Mouse (Mus musculus): ENCODE measurements at regions not wholly inside any gene's neighbourhood (a gene's known extent, or its start where the extent isn't known, plus 50 kb on each side); places are given as distances from the start of the nearest gene placed in this dataset.
A peak's percentile ranks its signal among the peaks of the same experiment; 100 is the strongest.

GRCm38 (mm10) chr7:94504748-94505147 lies 1425.1 kb downstream of the Fam181b start:
- Histone ChIP-seq H3K4me1 (no peaks in the 10 kb centered on the region), H3K9me3 (no peaks in the 10 kb centered on the region), H3K4me2 (replicated peaks) (no peak overlapping the region), H3K27ac (replicated peaks) (no peak overlapping the region), H3K27me3 (no peaks in the 10 kb centered on the region), H3K4me3 (no peak overlapping the region), H3K9ac (replicated peaks) (no peak overlapping the region), H3K36me3 (no peaks in the 10 kb centered on the region)
- 24% methylated on average over 1 of the region's 1 CpGs for WGBS
- no peak for ATAC-seq (replicated peaks)

GRCm38 (mm10) chr7:94517002-94517401 lies 1437.3 kb downstream of the Fam181b start:
- WGBS: 95% methylated on average over 1 of the region's 1 CpGs
- no peak overlapping the region for H3K4me2 ChIP-seq (replicated peaks)
- no peak for ATAC-seq (replicated peaks)
- no peaks in the 10 kb centered on the region for H3K4me1 ChIP-seq
- no peak overlapping the region for H3K27ac ChIP-seq (replicated peaks)
- H3K36me3 ChIP-seq: no peaks in the 10 kb centered on the region
- H3K27me3 ChIP-seq: no peaks in the 10 kb centered on the region
- no peak overlapping the region for H3K4me3 ChIP-seq
- H3K9me3 ChIP-seq: no peaks in the 10 kb centered on the region
- no peak overlapping the region for H3K9ac ChIP-seq (replicated peaks)

- no peak overlapping the region for H3K27ac ChIP-seq (replicated peaks)
- H3K27me3 ChIP-seq: no peaks in the 10 kb centered on the region
- ATAC-seq (replicated peaks): no peak
- no peaks in the 10 kb centered on the region for H3K4me1 ChIP-seq
- no peak overlapping the region for H3K4me2 ChIP-seq (replicated peaks)
- no peak overlapping the region for H3K4me3 ChIP-seq
- no peak overlapping the region for H3K9ac ChIP-seq (replicated peaks)
- WGBS: 72% methylated on average over 1 of the region's 1 CpGs
- no peaks in the 10 kb centered on the region for H3K36me3 ChIP-seq
- no peaks in the 10 kb centered on the region for H3K9me3 ChIP-seq
Measured at GRCm38 (mm10) chr7:94532520-94532919, 1452.9 kb downstream of the Fam181b start.

- H3K4me1 ChIP-seq: no peaks in the 10 kb centered on the region
- H3K9me3 ChIP-seq: no peaks in the 10 kb centered on the region
- 22% methylated on average over 1 of the region's 1 CpGs for WGBS
Measured at GRCm38 (mm10) chr7:94548332-94548731, 1468.7 kb downstream of the Fam181b start.

GRCm38 (mm10) chr7:94581475-94581874 lies 1501.8 kb downstream of the Fam181b start:
- no peaks in the 10 kb centered on the region for H3K36me3 ChIP-seq
- H3K9ac ChIP-seq (replicated peaks): no peak overlapping the region
- H3K27ac ChIP-seq (replicated peaks): no peak overlapping the region
- no peak for ATAC-seq (replicated peaks)
- no peaks in the 10 kb centered on the region for H3K4me1 ChIP-seq
- 38% methylated on average over 3 of the region's 3 CpGs for WGBS
- no peak overlapping the region for H3K4me3 ChIP-seq
- H3K4me2 ChIP-seq (replicated peaks): no peak overlapping the region
- H3K9me3 ChIP-seq: no peaks in the 10 kb centered on the region
- H3K27me3 ChIP-seq: no peaks in the 10 kb centered on the region

More at GRCm38 (mm10) chr7:94548332-94548731, 1468.7 kb downstream of the Fam181b start:
- Histone ChIP-seq H3K9ac (replicated peaks) (no peak overlapping the region), H3K27ac (replicated peaks) (no peak overlapping the region), H3K27me3 (no peaks in the 10 kb centered on the region), H3K4me2 (replicated peaks) (no peak overlapping the region), H3K36me3 (no peaks in the 10 kb centered on the region), H3K4me3 (no peak overlapping the region)
- ATAC-seq (replicated peaks): no peak

- H3K27me3 ChIP-seq: no peaks in the 10 kb centered on the region
- H3K4me3 ChIP-seq: no peak overlapping the region
- H3K9ac ChIP-seq (replicated peaks): no peak overlapping the region
- H3K4me2 ChIP-seq (replicated peaks): no peak overlapping the region
- no peaks in the 10 kb centered on the region for H3K4me1 ChIP-seq
- H3K9me3 ChIP-seq: no peaks in the 10 kb centered on the region
- no peak overlapping the region for H3K27ac ChIP-seq (replicated peaks)
- H3K36me3 ChIP-seq: no peaks in the 10 kb centered on the region
- ATAC-seq (replicated peaks): no peak
Measured at GRCm38 (mm10) chr7:94587791-94588190, 1508.1 kb downstream of the Fam181b start.

- H3K9ac ChIP-seq (replicated peaks): no peak overlapping the region
- no peak overlapping the region for H3K4me2 ChIP-seq (replicated peaks)
- ATAC-seq (replicated peaks): peak; percentile 43
- no peaks in the 10 kb centered on the region for H3K4me1 ChIP-seq
- no peak overlapping the region for H3K27ac ChIP-seq (replicated peaks)
- WGBS: 9% methylated on average over 1 of the region's 1 CpGs
- no peaks in the 10 kb centered on the region for H3K36me3 ChIP-seq
- no peaks in the 10 kb centered on the region for H3K27me3 ChIP-seq
- no peak overlapping the region for H3K4me3 ChIP-seq
- H3K9me3 ChIP-seq: no peaks in the 10 kb centered on the region
Measured at GRCm38 (mm10) chr7:94594643-94595042, 1515.0 kb downstream of the Fam181b start.

GRCm38 (mm10) chr7:94618965-94619364 lies 1539.3 kb downstream of the Fam181b start:
- H3K4me1 ChIP-seq: 0 out of 2 replicates have a peak, but pooled peaks cover 3% of the 10 kb centered on the region
- H3K9me3 ChIP-seq: no peaks in the 10 kb centered on the region
- H3K4me3 ChIP-seq: no peak overlapping the region
- 24% methylated on average over 5 of the region's 5 CpGs for WGBS
- H3K9ac ChIP-seq (replicated peaks): no peak overlapping the region
- no peak for ATAC-seq (replicated peaks)
- H3K36me3 ChIP-seq: no peaks in the 10 kb centered on the region
- H3K4me2 ChIP-seq (replicated peaks): no peak overlapping the region
- no peak overlapping the region for H3K27ac ChIP-seq (replicated peaks)
- H3K27me3 ChIP-seq: no peaks in the 10 kb centered on the region

GRCm38 (mm10) chr7:94624546-94624945 lies 1544.9 kb downstream of the Fam181b start:
- H3K27ac ChIP-seq (replicated peaks): no peak overlapping the region
- no peak for ATAC-seq (replicated peaks)
- no peak overlapping the region for H3K9ac ChIP-seq (replicated peaks)
- 80% methylated on average over 1 of the region's 1 CpGs for WGBS
- no peaks in the 10 kb centered on the region for H3K27me3 ChIP-seq
- no peak overlapping the region for H3K4me2 ChIP-seq (replicated peaks)
- no peaks in the 10 kb centered on the region for H3K9me3 ChIP-seq
- no peaks in the 10 kb centered on the region for H3K4me1 ChIP-seq
- no peak overlapping the region for H3K4me3 ChIP-seq
- H3K36me3 ChIP-seq: no peaks in the 10 kb centered on the region

GRCm38 (mm10) chr7:94637367-94638023 lies 1533.6 kb upstream of the Tenm4 start:
- Histone ChIP-seq H3K4me2 (replicated peaks) (no peak overlapping the region), H3K9me3 (no peaks in the 10 kb centered on the region), H3K4me1 (no peaks in the 10 kb centered on the region), H3K27ac (replicated peaks) (no peak overlapping the region), H3K27me3 (no peaks in the 10 kb centered on the region), H3K36me3 (no peaks in the 10 kb centered on the region), H3K9ac (replicated peaks) (no peak overlapping the region), H3K4me3 (no peak overlapping the region)
- 21% methylated on average over 3 of the region's 3 CpGs for WGBS
- ATAC-seq (replicated peaks): peak; percentile 78

GRCm38 (mm10) chr7:94644560-94645285 lies 1526.3 kb upstream of the Tenm4 start:
- no peaks in the 10 kb centered on the region for H3K36me3 ChIP-seq
- H3K9ac ChIP-seq (replicated peaks): no peak overlapping the region
- H3K27ac ChIP-seq (replicated peaks): no peak overlapping the region
- 17% methylated on average over 7 of the region's 7 CpGs for WGBS
- no peaks in the 10 kb centered on the region for H3K9me3 ChIP-seq
- H3K4me2 ChIP-seq (replicated peaks): no peak overlapping the region
- H3K4me3 ChIP-seq: no peak overlapping the region
- H3K27me3 ChIP-seq: no peaks in the 10 kb centered on the region
- H3K4me1 ChIP-seq: peaks cover 5% of the 10 kb centered on the region; the same call in 1 of the 2 replicates
- ATAC-seq (replicated peaks): peak; percentile 72; the same call in 1 of the 2 replicates

- Histone ChIP-seq H3K9ac (replicated peaks) (no peak overlapping the region), H3K4me1 (peaks cover 5% of the 10 kb centered on the region; the same call in 1 of the 2 replicates), H3K27ac (replicated peaks) (no peak overlapping the region), H3K36me3 (no peaks in the 10 kb centered on the region), H3K4me2 (replicated peaks) (no peak overlapping the region), H3K9me3 (no peaks in the 10 kb centered on the region), H3K27me3 (no peaks in the 10 kb centered on the region), H3K4me3 (no peak overlapping the region)
- ATAC-seq (replicated peaks): no peak
- WGBS: 13% methylated on average over 4 of the region's 4 CpGs
Measured at GRCm38 (mm10) chr7:94645337-94645736, 1525.7 kb upstream of the Tenm4 start.
